Mouse (Mus musculus) heart, embryonic 11.5 days (tissue): ENCODE measurements around the gene Mras. TPM values are rescaled to one million over a fixed set of nuclear protein-coding genes. Genes with fewer than 3 reads are reported as not detected.
A peak's percentile ranks its signal among the peaks of the same experiment; 100 is the strongest.

Experiments used
- ATAC-seq: fragments of 200-750 bp; cut with Nextera tagmentation; replicated peaks from 2 replicates; pipeline ENCODE4 v1.8.0; 2017; ENCODE audit warnings: moderate library complexity; ENCODE audit not compliant: insufficient number of reproducible peaks, low FRiP score, low TSS enrichment
- H3K27ac ChIP-seq: fragments of 300-500 bp; sonication (generic); 2 replicates; pipeline ENCODE4 v1.5.1; 2014; ENCODE audit warnings: mild to moderate bottlenecking, low read depth, low read length
- H3K27me3 ChIP-seq: fragments of 300-500 bp; sonication (generic); 2 replicates; pipeline ENCODE4 v1.6.1; 2014; ENCODE audit warnings: mild to moderate bottlenecking, low read length, mixed read lengths; ENCODE audit not compliant: control insufficient read depth, insufficient read depth
- H3K36me3 ChIP-seq: fragments of 300-500 bp; sonication (generic); 2 replicates; pipeline ENCODE4 v1.6.1; 2014; ENCODE audit warnings: mild to moderate bottlenecking, low read length, moderate library complexity, mixed read lengths; ENCODE audit not compliant: control insufficient read depth, insufficient read depth
- H3K4me1 ChIP-seq: fragments of 300-500 bp; sonication (generic); 2 replicates; pipeline ENCODE4 v1.6.1; 2014; ENCODE audit warnings: low read length; ENCODE audit not compliant: control insufficient read depth, insufficient read depth
- H3K4me2 ChIP-seq: fragments of 300-500 bp; sonication (generic); 2 replicates; pipeline ENCODE4 v1.6.1; 2014; ENCODE audit warnings: mild to moderate bottlenecking, moderate library complexity
- H3K4me3 ChIP-seq: fragments of 300-500 bp; sonication (generic); 2 replicates; pipeline ENCODE4 v1.5.1; 2014; ENCODE audit warnings: low read depth, low read length
- H3K9ac ChIP-seq: fragments of 300-500 bp; sonication (generic); 2 replicates; pipeline ENCODE4 v1.6.1; 2014; ENCODE audit warnings: mild to moderate bottlenecking, low read depth, low read length, moderate library complexity
- H3K9me3 ChIP-seq: fragments of 300-500 bp; sonication (generic); replicated peaks from 2 replicates; pipeline ENCODE4 v1.6.1; 2016; ENCODE audit warnings: low read length; ENCODE audit not compliant: control insufficient read depth
- WGBS: fragments of 180-500 bp; shearing (Covaris S2); extraction: QIAGEN DNeasy Blood & Tissue Kit; methylation state at CpG from one replicate; pipeline ENCODE4 v1.1.7; 2014; ENCODE audit not compliant: insufficient replicate concordance; 5-methylcytosine and 5-hydroxymethylcytosine counted together
- polyA plus RNA-seq: library from polyadenylated mRNA; unstranded; fragments of >200 nt; fragmentation: Nextera tagmentation; extraction: Ambion mirVana; gene quantifications from 2 replicates; pipeline ENCODE4 v1.2.1, GENCODE M21; 2014

Gene Mras
- 5.8 and 6.4 TPM in 2 replicates for polyA plus RNA-seq

DNA sequence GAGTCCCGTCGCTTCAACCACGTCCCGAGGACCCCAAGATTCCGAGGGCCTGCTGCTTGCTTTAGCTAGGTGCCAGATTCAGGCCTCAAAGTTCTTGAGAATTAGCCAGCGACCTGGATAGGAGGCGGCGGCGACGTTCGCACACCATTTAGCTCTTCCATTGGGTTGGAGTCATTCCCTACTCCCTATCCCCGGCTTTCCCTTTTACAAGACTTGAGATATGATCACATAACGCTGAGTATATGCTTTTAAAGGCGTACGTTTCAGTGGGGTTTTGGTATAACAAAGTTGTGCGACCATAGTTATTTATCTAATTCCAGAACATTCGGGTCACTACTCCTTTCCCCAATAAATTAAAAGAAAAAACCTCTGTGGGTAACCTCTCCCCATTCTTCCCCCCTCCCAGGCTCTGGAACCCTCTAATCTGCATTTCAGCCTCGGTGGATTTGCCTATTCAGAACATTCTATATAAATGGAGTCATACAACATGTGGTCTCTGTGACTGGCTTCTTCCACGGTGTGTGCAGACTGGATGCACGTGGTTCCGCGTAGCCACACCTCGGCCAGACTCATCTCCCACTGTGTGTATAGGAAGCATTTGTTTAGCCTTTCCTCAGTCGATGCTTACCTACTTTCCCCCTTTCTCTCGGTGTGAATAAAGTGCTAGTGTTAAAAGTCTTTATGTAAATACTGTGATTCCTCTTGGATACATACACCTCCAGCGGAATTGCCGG, at the start of gene Mras:
Mras (minus strand) TSS at position 351 of the 734 bp plus-strand sequence.
- Histone ChIP-seq H3K9ac (peak within 1 kb of the TSS; percentile 79), H3K9me3 (no peaks in the 10 kb centered on the region), H3K4me1 (peaks cover 9% of the 10 kb centered on the region), H3K36me3 (no peaks in the 10 kb centered on the region), H3K27me3 (peaks cover 15% of the 10 kb centered on the region), H3K4me3 (peak within 1 kb of the TSS; percentile 76), H3K27ac (no peak within 1 kb of the TSS), H3K4me2 (peak within 1 kb of the TSS; percentile 93)
- 18% methylated on average over 27 of the region's 27 CpGs for WGBS
- no peak for ATAC-seq

DNA sequence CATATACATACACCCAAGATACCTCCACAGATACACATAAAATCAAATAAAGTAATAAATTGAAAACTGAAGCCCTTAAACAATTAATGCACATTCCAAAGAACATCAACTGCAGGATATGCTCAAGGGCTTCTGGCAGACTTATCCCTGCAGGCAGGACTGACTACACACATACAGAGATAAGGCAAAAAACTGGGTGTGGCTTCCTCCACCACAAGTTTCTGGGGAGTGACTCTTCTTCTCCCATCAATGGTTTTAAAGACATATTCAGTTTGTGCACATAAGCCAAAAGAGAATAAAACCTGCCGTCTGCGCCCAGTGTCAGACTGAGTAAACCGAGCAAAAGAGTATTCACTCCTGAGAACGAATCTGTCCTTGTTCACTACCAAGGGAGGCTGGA, 48.0 kb upstream of the Mras start:
- Histone ChIP-seq H3K4me3 (no peak overlapping the region), H3K4me2 (no peak overlapping the region), H3K27me3 (no peaks in the 10 kb centered on the region), H3K36me3 (peaks cover 9% of the 10 kb centered on the region), H3K4me1 (no peaks in the 10 kb centered on the region), H3K9ac (no peak overlapping the region), H3K9me3 (no peaks in the 10 kb centered on the region), H3K27ac (no peak overlapping the region)
- WGBS, result 90% methylated on average over 4 of the region's 4 CpGs
- no peak for ATAC-seq

DNA sequence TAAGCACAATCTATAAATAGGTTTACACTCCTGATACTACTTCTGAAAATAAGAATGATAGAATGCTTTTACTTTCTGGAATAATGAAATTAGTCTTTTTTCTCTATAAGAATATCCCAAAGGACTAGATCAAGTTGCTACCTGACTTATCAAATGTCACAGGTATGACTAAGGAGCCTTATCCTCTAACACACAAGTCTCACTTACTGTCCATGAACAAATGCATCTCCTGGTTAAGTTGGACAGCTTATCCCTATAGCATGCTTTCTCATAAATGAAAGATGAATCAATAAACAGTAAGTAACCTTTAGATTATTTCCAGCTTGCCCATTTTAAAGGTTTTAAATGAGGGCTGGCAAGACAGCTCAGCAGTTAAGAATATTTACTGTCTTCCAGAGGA, 47.5 kb upstream of the Mras start:
- no peaks in the 10 kb centered on the region for H3K27me3 ChIP-seq
- peaks cover 9% of the 10 kb centered on the region for H3K36me3 ChIP-seq
- H3K9ac ChIP-seq, result no peak overlapping the region
- no peaks in the 10 kb centered on the region for H3K9me3 ChIP-seq
- H3K4me1 ChIP-seq, result no peaks in the 10 kb centered on the region
- ATAC-seq, result no peak
- no peak overlapping the region for H3K4me2 ChIP-seq
- no peak overlapping the region for H3K27ac ChIP-seq
- no peak overlapping the region for H3K4me3 ChIP-seq

GRCm38 (mm10) chr9:99483191-99483590, 46.0 kb upstream of the Mras start:
- H3K36me3 ChIP-seq, result peaks cover 6% of the 10 kb centered on the region
- no peaks in the 10 kb centered on the region for H3K27me3 ChIP-seq
- no peak overlapping the region for H3K4me2 ChIP-seq
- H3K9me3 ChIP-seq, result no peaks in the 10 kb centered on the region
- H3K4me1 ChIP-seq, result 0 out of 2 replicates have a peak, but pooled peaks cover 4% of the 10 kb centered on the region
- 77% methylated on average over 4 of the region's 4 CpGs for WGBS
- H3K27ac ChIP-seq, result no peak overlapping the region
- ATAC-seq, result no peak
- H3K4me3 ChIP-seq, result no peak overlapping the region
- H3K9ac ChIP-seq, result no peak overlapping the region

GRCm38 (mm10) chr9:99480764-99481163, 43.6 kb upstream of the Mras start:
- no peak overlapping the region for H3K4me2 ChIP-seq
- H3K4me3 ChIP-seq, result no peak overlapping the region
- no peak overlapping the region for H3K9ac ChIP-seq
- peaks cover 3% of the 10 kb centered on the region; the same call in 1 of the 2 replicates for H3K36me3 ChIP-seq
- no peaks in the 10 kb centered on the region for H3K27me3 ChIP-seq
- no peak for ATAC-seq
- no peaks in the 10 kb centered on the region for H3K9me3 ChIP-seq
- H3K4me1 ChIP-seq, result 0 out of 2 replicates have a peak, but pooled peaks cover 4% of the 10 kb centered on the region
- H3K27ac ChIP-seq, result no peak overlapping the region
- 86% methylated on average over 4 of the region's 4 CpGs for WGBS

DNA sequence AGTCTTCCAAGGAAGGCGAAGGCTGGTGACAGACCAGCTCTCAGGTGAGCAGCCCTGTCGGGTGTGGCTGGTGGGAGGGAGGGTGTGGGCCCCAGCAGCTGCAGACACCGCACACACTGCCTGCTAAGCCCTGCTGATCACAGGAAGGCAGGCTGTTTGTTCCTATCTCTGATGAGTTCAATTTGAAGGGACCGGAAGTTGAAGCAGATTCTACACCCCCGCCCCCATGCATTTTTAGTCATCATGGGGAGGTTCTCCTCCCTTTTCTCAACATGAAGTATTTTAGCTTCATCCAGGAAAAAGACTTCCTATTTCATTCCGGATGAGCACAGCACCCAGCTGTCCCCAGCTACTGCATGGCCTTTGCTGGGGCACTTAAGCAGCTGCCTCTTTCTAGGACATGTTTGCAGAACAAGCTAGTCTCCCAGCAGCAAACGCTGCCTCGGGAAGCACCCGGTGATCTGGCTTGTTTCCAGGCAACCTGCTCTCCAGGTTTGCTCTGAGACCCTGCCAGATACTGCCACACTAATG, 42.1 kb upstream of the Mras start:
- Histone ChIP-seq H3K4me3 (no peak overlapping the region), H3K9ac (no peak overlapping the region), H3K9me3 (no peaks in the 10 kb centered on the region), H3K36me3 (peaks cover 3% of the 10 kb centered on the region; the same call in 1 of the 2 replicates), H3K4me2 (no peak overlapping the region), H3K27ac (no peak overlapping the region), H3K27me3 (no peaks in the 10 kb centered on the region), H3K4me1 (0 out of 2 replicates have a peak, but pooled peaks cover 4% of the 10 kb centered on the region)
- no peak for ATAC-seq
- 65% methylated on average over 9 of the region's 9 CpGs for WGBS

GRCm38 (mm10) chr9:99471334-99471733, 34.2 kb upstream of the Mras start:
- 81% methylated on average over 7 of the region's 7 CpGs for WGBS
- H3K27me3 ChIP-seq, result no peaks in the 10 kb centered on the region
- no peaks in the 10 kb centered on the region for H3K9me3 ChIP-seq
- no peak overlapping the region for H3K9ac ChIP-seq
- no peak overlapping the region for H3K4me3 ChIP-seq
- peaks cover 3% of the 10 kb centered on the region; the same call in 1 of the 2 replicates for H3K36me3 ChIP-seq
- ATAC-seq, result no peak
- H3K4me1 ChIP-seq, result no peaks in the 10 kb centered on the region
- no peak overlapping the region for H3K27ac ChIP-seq
- no peak overlapping the region for H3K4me2 ChIP-seq

GRCm38 (mm10) chr9:99470347-99471092, 33.3 kb upstream of the Mras start:
- 61% methylated on average over 16 of the region's 16 CpGs for WGBS
- Histone ChIP-seq H3K4me2 (no peak overlapping the region), H3K27me3 (no peaks in the 10 kb centered on the region), H3K9me3 (no peaks in the 10 kb centered on the region), H3K4me3 (no peak overlapping the region), H3K36me3 (no peaks in the 10 kb centered on the region), H3K9ac (no peak overlapping the region), H3K4me1 (no peaks in the 10 kb centered on the region), H3K27ac (no peak overlapping the region)
- no peak for ATAC-seq
